Mouse (Mus musculus): ENCODE measurements around the gene Nat14. TPM values are rescaled to one million over a fixed set of nuclear protein-coding genes. Genes with fewer than 3 reads are reported as not detected.

Nat14 gene
- polyA plus RNA-seq, 1 experiment from 2014 or later, result 25.4 TPM

DNA sequence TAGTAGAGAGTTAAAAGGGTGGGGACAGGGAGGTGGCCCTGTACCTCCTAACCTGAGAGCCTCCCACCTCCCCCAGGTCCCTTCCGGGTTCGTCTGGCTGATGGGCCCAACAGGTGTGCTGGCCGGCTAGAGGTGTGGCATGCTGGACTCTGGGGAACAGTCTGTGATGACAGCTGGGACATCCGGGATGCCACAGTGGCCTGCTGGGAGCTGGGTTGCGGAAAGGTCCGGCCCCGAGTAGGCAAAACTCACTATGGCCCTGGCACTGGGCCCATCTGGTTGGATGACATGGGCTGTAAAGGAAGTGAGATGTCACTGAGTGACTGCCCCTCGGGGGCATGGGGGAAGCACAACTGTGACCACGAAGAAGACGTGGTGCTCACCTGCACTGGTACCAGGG, 15.0 kb downstream of the Nat14 start:
- Histone ChIP-seq H3K9me3 (0 out of 2 replicates have a peak, but pooled peaks cover 3% of the 10 kb centered on the region), H3K36me3 (no peaks in the 10 kb centered on the region), H3K4me1 (replicated peaks) (no peaks in the 10 kb centered on the region), H3K27ac (no peak overlapping the region), H3K9ac (peak overlapping the region; percentile 24; the same call in 1 of the 2 replicates), H3K27me3 (no peaks in the 10 kb centered on the region), H3K4me2 (no peak overlapping the region), H3K4me3 (no peak overlapping the region)
- WGBS, result 74% methylated on average over 10 of the region's 10 CpGs
- no peak for ATAC-seq (ENCODE audit: low FRiP score)

- no peak overlapping the region for H3K9ac ChIP-seq
Observed at GRCm38 (mm10) chr7:4937392-4937791, 15.6 kb downstream of the Nat14 start.

DNA sequence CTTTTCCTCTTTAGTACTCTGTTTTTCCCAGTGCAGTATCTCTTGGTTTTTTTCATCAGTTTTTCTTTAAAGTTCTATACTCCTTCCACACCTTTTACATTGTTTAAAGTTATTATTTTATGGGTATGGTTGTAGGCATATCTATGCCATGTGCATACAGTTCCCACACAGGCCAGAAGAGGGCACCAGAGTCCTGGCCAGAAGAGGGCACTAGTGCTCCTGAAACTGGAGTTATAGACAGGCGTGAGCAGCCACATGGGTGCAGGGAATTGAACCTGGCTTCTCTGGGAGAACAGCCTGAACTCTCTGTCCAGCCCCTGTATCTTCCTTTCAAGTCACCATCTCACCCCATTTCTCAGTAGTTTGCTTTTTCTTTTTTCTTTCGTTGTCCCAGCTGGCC, 16.6 kb downstream of the Nat14 start:
- Histone ChIP-seq H3K36me3 (no peaks in the 10 kb centered on the region), H3K27ac (no peak overlapping the region), H3K4me1 (replicated peaks) (0 out of 2 replicates have a peak, but pooled peaks cover 2% of the 10 kb centered on the region), H3K9ac (no peak overlapping the region), H3K27me3 (0 out of 2 replicates have a peak, but pooled peaks cover 6% of the 10 kb centered on the region), H3K9me3 (0 out of 2 replicates have a peak, but pooled peaks cover 3% of the 10 kb centered on the region), H3K4me2 (no peak overlapping the region), H3K4me3 (no peak overlapping the region)
- 26% methylated on average over 2 of the region's 2 CpGs for WGBS
- ATAC-seq (ENCODE audit: low FRiP score), result no peak

More at GRCm38 (mm10) chr7:4937392-4937791, 15.6 kb downstream of the Nat14 start:
- Histone ChIP-seq H3K4me3 (no peak overlapping the region), H3K27me3 (0 out of 2 replicates have a peak, but pooled peaks cover 1% of the 10 kb centered on the region), H3K9me3 (0 out of 2 replicates have a peak, but pooled peaks cover 3% of the 10 kb centered on the region), H3K36me3 (no peaks in the 10 kb centered on the region), H3K4me1 (replicated peaks) (no peaks in the 10 kb centered on the region), H3K4me2 (no peak overlapping the region), H3K27ac (no peak overlapping the region)
- 82% methylated on average over 10 of the region's 11 CpGs for WGBS
- no peak for ATAC-seq (ENCODE audit: low FRiP score)

DNA sequence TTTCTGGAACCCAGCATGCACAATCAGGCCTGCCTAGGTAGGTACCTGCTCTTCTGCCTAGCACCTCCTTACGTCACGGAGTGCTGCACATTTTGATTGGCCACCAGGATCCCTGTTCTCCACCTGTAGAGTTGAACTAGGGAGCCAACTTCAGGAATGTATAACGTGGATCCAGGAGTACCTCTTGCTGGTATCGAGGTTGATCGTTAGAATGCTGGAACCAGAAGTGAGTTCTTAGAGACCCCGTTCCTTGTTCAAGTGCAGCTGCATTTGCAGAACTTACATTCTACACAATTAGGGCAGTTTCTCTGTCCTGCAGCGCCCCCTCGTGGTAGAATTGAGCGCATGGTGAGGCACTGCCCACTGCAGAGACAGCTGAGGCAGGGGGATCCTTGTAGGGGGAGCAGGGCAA, 18.2 kb downstream of the Nat14 start:
- no peak overlapping the region for H3K4me3 ChIP-seq
- WGBS, result 23% methylated on average over 9 of the region's 9 CpGs
- H3K9me3 ChIP-seq, result no peaks in the 10 kb centered on the region
- H3K9ac ChIP-seq, result no peak overlapping the region
- no peak for ATAC-seq (ENCODE audit: low FRiP score)
- 0 out of 2 replicates have a peak, but pooled peaks cover 5% of the 10 kb centered on the region for H3K4me1 ChIP-seq (replicated peaks)
- H3K4me2 ChIP-seq, result no peak overlapping the region
- no peak overlapping the region for H3K27ac ChIP-seq
- 0 out of 2 replicates have a peak, but pooled peaks cover 6% of the 10 kb centered on the region for H3K27me3 ChIP-seq
- no peaks in the 10 kb centered on the region for H3K36me3 ChIP-seq

- Histone ChIP-seq H3K4me2 (no peak overlapping the region), H3K4me1 (replicated peaks) (0 out of 2 replicates have a peak, but pooled peaks cover 5% of the 10 kb centered on the region), H3K9ac (no peak overlapping the region), H3K9me3 (no peaks in the 10 kb centered on the region), H3K36me3 (no peaks in the 10 kb centered on the region), H3K27ac (no peak overlapping the region), H3K4me3 (no peak overlapping the region), H3K27me3 (0 out of 2 replicates have a peak, but pooled peaks cover 6% of the 10 kb centered on the region)
- WGBS, result 60% methylated on average over 5 of the region's 5 CpGs
- no peak for ATAC-seq (ENCODE audit: low FRiP score)
Observed at GRCm38 (mm10) chr7:4942673-4943072, 20.8 kb downstream of the Nat14 start.

DNA sequence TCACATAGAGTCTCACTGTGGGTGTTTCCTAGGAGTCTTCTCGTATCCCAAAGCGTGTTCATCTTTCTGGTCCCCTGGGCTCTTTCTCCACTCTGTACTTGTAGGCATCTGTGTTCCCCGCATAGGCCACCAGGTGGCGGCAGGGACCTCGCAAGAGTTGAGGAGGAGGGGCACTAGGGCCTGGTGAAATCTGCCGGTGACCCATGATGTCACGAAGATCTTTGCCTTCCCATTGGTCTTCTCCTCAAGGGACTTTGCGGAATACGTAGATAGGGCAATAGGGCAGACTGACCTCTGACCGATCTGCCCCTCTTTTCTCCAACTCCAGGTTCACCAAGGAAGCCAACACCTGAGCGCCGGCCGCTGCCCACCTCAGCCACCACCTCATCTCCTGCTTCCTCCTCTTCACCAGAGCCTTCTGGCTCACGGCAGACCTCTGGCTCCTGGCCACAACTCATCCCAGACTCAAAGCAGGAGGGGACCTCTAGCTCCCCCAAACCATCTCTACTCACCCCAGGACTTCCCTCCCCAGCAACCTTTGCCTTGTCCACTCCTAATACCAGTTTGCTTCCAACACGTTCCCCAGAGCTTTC, 21.5 kb downstream of the Nat14 start:
- 16% methylated on average over 15 of the region's 15 CpGs for WGBS
- H3K4me3 ChIP-seq, result peak overlapping the region; percentile 30
- no peaks in the 10 kb centered on the region for H3K9me3 ChIP-seq
- 0 out of 2 replicates have a peak, but pooled peaks cover 5% of the 10 kb centered on the region for H3K4me1 ChIP-seq (replicated peaks)
- peak overlapping the region; percentile 49 for H3K4me2 ChIP-seq
- H3K9ac ChIP-seq, result 0 out of 2 replicates have a peak overlapping the region, but pooled peaks have one; percentile 5
- no peaks in the 10 kb centered on the region for H3K36me3 ChIP-seq
- H3K27me3 ChIP-seq, result 0 out of 2 replicates have a peak, but pooled peaks cover 6% of the 10 kb centered on the region
- peak; percentile 57; the same call in 1 of the 2 replicates for ATAC-seq (ENCODE audit: low FRiP score)
- H3K27ac ChIP-seq, result no peak overlapping the region

DNA sequence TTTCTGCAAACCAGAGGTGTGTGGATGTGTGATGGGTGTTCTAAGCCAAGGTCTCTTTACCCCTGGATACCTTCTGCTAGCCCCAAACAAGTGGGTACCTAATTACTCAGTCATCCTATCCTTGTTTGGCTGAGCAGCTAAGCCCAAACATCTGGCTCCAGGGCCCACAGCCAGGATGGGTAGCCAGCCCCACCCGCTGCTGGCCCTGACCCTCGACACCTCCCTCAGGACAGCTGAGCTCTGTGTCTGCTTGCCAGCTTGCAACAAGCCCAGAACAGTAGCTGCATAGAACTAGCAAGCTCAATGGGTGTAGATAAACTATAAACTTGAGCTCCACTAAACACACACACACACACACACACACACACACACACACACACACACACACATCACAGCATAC, 26.0 kb downstream of the Nat14 start:
- no peak overlapping the region for H3K4me3 ChIP-seq
- no peak overlapping the region for H3K27ac ChIP-seq
- no peaks in the 10 kb centered on the region for H3K9me3 ChIP-seq
- no peak overlapping the region for H3K4me2 ChIP-seq
- H3K9ac ChIP-seq, result no peak overlapping the region
- H3K36me3 ChIP-seq, result no peaks in the 10 kb centered on the region
- no peak for ATAC-seq (ENCODE audit: low FRiP score)
- 0 out of 2 replicates have a peak, but pooled peaks cover 5% of the 10 kb centered on the region for H3K4me1 ChIP-seq (replicated peaks)
- H3K27me3 ChIP-seq, result no peaks in the 10 kb centered on the region
- WGBS, result 72% methylated on average over 2 of the region's 2 CpGs

- H3K9ac ChIP-seq, result no peak overlapping the region
Observed at GRCm38 (mm10) chr7:4948386-4948785, 26.6 kb downstream of the Nat14 start.

DNA sequence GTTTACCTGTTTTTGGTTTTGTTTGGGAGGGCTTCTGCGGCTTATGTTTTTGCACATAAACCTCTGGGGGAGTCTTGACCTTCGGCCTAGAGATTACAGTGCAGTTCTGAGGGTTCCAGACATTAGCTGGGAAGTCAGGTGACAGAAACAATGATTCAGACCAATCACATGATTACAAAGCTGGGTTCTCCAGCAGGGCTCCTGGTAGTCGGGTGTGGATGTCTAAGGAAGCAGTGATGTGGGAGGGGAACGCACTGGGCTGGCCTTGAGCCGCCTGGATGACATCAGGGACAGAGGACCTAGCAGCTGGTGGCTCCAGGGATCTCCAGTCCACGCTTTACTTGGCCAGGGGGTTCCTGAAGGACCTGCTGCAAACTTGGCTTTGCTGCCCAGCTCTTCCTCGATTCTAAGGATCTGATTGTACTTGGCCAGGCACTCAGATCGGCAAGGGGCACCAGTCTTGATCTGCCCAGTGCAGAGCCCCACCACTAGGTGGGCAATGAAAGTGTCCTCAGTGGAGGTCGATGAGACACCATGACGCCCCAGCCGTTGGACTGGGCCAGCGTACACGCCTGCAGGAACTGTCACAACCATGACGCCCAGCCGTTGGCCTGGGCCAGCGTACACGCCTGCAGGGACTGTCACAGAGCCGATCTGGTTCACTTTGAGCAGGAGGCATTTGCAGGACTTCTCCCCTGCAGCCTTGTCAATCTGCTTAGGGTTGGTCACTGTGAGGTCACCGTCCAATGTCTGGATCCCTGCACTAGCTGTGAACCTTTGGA, 28.9 kb downstream of the Nat14 start:
- no peak for ATAC-seq (ENCODE audit: low FRiP score)
- Histone ChIP-seq H3K27ac (no peak overlapping the region), H3K9ac (no peak overlapping the region), H3K9me3 (no peaks in the 10 kb centered on the region), H3K4me3 (no peak overlapping the region), H3K27me3 (no peaks in the 10 kb centered on the region), H3K36me3 (no peaks in the 10 kb centered on the region), H3K4me2 (no peak overlapping the region), H3K4me1 (replicated peaks) (no peaks in the 10 kb centered on the region)
- 87% methylated on average over 19 of the region's 19 CpGs for WGBS

More at GRCm38 (mm10) chr7:4948386-4948785, 26.6 kb downstream of the Nat14 start:
- Histone ChIP-seq H3K27me3 (no peaks in the 10 kb centered on the region), H3K36me3 (no peaks in the 10 kb centered on the region), H3K4me1 (replicated peaks) (0 out of 2 replicates have a peak, but pooled peaks cover 4% of the 10 kb centered on the region), H3K4me3 (no peak overlapping the region), H3K9me3 (no peaks in the 10 kb centered on the region), H3K27ac (no peak overlapping the region), H3K4me2 (no peak overlapping the region)
- WGBS, result 73% methylated on average over 6 of the region's 6 CpGs
- ATAC-seq (ENCODE audit: low FRiP score), result no peak

DNA sequence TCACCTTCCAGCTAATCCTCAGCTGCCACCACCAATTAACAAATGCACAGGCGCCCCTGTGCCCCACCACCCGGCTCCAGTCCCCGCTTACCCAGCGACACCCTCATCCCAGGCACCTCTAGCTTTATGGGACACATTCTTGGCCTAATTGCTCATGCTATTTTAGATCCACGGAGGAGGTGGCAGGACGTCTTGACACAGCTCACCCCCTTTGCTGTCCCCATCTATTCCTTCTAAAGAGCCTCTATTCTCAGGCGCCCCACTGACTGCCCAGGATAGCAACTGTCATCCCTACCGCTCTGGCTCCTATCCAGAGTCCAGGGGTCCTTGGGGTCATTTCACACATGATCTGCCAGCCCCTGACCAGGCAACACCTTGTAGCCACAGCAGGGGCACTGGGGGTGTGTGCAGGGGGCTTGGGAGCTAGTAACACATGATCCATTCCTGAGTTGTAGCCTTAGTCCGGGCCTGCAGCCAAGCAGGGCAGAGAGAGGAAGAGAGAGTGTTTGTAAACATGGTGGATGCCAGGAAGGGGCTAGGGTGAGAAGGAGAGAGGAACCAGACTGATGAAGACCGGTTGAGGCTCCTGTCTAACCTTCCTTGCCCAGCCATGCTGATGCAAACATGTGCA, 32.1 kb downstream of the Nat14 start:
- ATAC-seq (ENCODE audit: low FRiP score), result no peak
- no peaks in the 10 kb centered on the region for H3K4me1 ChIP-seq (replicated peaks)
- no peak overlapping the region for H3K27ac ChIP-seq
- no peaks in the 10 kb centered on the region for H3K27me3 ChIP-seq
- no peaks in the 10 kb centered on the region for H3K36me3 ChIP-seq
- no peak overlapping the region for H3K4me2 ChIP-seq
- no peak overlapping the region for H3K4me3 ChIP-seq
- no peak overlapping the region for H3K9ac ChIP-seq
- H3K9me3 ChIP-seq, result no peaks in the 10 kb centered on the region
- WGBS, result 41% methylated on average over 10 of the region's 10 CpGs

DNA sequence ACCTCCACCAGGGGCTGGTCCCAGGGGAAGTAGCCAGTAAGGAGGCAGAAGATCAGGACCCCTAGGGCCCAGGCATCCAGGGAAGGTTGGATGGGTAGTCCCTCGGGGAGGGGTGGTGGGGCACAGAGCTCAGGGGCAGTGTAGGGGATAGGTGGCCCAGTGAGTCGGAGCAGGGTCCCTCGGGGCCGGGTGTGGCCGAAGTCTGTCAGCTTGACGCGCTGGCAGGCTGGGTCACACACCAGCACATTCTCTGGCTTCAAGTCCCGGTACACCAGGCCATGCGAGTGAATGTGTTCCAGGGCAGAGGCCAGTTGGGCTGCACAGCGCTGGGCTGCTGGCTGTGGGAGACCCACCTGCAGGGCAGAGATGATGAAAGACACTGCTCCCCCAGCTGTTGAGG, 35.5 kb downstream of the Nat14 start:
- no peak overlapping the region for H3K27ac ChIP-seq
- 0 out of 2 replicates have a peak overlapping the region, but pooled peaks have one; percentile 24 for H3K9ac ChIP-seq
- H3K9me3 ChIP-seq, result no peaks in the 10 kb centered on the region
- no peaks in the 10 kb centered on the region for H3K36me3 ChIP-seq
- no peak overlapping the region for H3K4me3 ChIP-seq
- no peaks in the 10 kb centered on the region for H3K4me1 ChIP-seq (replicated peaks)
- no peak for ATAC-seq (ENCODE audit: low FRiP score)
- H3K4me2 ChIP-seq, result no peak overlapping the region
- WGBS, result 87% methylated on average over 10 of the region's 10 CpGs
- no peaks in the 10 kb centered on the region for H3K27me3 ChIP-seq

GRCm38 (mm10) chr7:4963527-4963926, 41.7 kb downstream of the Nat14 start:
- Histone ChIP-seq H3K4me2 (no peak overlapping the region), H3K4me1 (replicated peaks) (no peaks in the 10 kb centered on the region; the same call in 1 of the 2 replicates), H3K9ac (no peak overlapping the region), H3K4me3 (no peak overlapping the region), H3K27me3 (0 out of 2 replicates have a peak, but pooled peaks cover 4% of the 10 kb centered on the region), H3K27ac (no peak overlapping the region), H3K9me3 (no peaks in the 10 kb centered on the region), H3K36me3 (no peaks in the 10 kb centered on the region)
- no peak for ATAC-seq (ENCODE audit: low FRiP score)
- WGBS, result 73% methylated on average over 5 of the region's 5 CpGs

Data from hindbrain, embryonic 13.5 days (tissue).